ENCODE assay signal across 21 mouse cellular contexts in genomic region chr10:83758732-83759131, GRCm38 (mm10). TPM values are rescaled to one million over a fixed set of nuclear protein-coding genes. Genes with fewer than 3 reads are reported as not detected.
DNase-seq lines count a peak whose midpoint lies in the region; ATAC-seq lines count a peak whose summit lies in the region.
"Had no signal": no experiment of that assay in that cellular context is flagged by ENCODE, and none has a peak within 500 bp of the region (broad histone marks: within the 10 kb centered on the region; RNA-seq: fewer than 3 reads in every experiment).

No protein-coding gene starts in this region.

- 0 out of 2 replicates have a peak overlapping the region, but pooled peaks have one; percentile 19 for H3K27ac ChIP-seq in forebrain, embryonic 12.5 days
- no peak overlapping the region for H3K27ac ChIP-seq in forebrain, embryonic 11.5 days (ENCODE audit: low read depth, low read length)
- H3K27ac ChIP-seq: forebrain, embryonic 10.5 days; forebrain, embryonic 15.5 days; gastrocnemius, adult 2 months; hindbrain, embryonic 12.5 days; hindbrain, embryonic 15.5 days had no signal

- H3K4me1 ChIP-seq in forebrain, embryonic 12.5 days: 0 out of 2 replicates have a peak, but pooled peaks cover 3% of the 10 kb centered on the region
- H3K4me1 ChIP-seq in forebrain, embryonic 11.5 days (replicated peaks; ENCODE audit: control insufficient read depth, insufficient read depth, low read length): no peaks in the 10 kb centered on the region

- no peak overlapping the region for H3K4me2 ChIP-seq in forebrain, embryonic 12.5 days
- H3K4me2 ChIP-seq in forebrain, embryonic 11.5 days (ENCODE audit: low read depth, low read length, severe bottlenecking): no peak overlapping the region
- H3K4me2 ChIP-seq: forebrain, embryonic 15.5 days; heart, embryonic 11.5 days; hindbrain, embryonic 12.5 days; hindbrain, embryonic 15.5 days had no signal

- no peaks in the 10 kb centered on the region for H3K9me3 ChIP-seq in forebrain, embryonic 12.5 days
- H3K9me3 ChIP-seq in forebrain, embryonic 11.5 days (ENCODE audit: control insufficient read depth, low read length): no peaks in the 10 kb centered on the region
- H3K9me3 ChIP-seq: forebrain, embryonic 10.5 days; forebrain, embryonic 15.5 days; hindbrain, embryonic 12.5 days; hindbrain, embryonic 15.5 days had no signal

- H3K27me3 ChIP-seq in forebrain, embryonic 12.5 days: no peaks in the 10 kb centered on the region
- no peaks in the 10 kb centered on the region for H3K27me3 ChIP-seq in forebrain, embryonic 11.5 days (ENCODE audit: control insufficient read depth, insufficient read depth, low read length)
- H3K27me3 ChIP-seq: CH12.LX; forebrain, embryonic 15.5 days; hindbrain, embryonic 12.5 days; hindbrain, embryonic 15.5 days; Patski had no signal

- H3K36me3 ChIP-seq in forebrain, embryonic 12.5 days (replicated peaks): no peaks in the 10 kb centered on the region
- no peaks in the 10 kb centered on the region; the same call in 1 of the 2 replicates for H3K36me3 ChIP-seq in forebrain, embryonic 11.5 days (ENCODE audit: control insufficient read depth, insufficient read depth, low read length)
- H3K36me3 ChIP-seq: forebrain, embryonic 15.5 days; G1E had no signal

- no peak overlapping the region for H3K4me3 ChIP-seq in forebrain, embryonic 12.5 days (replicated peaks)
- H3K4me3 ChIP-seq in forebrain, embryonic 11.5 days (ENCODE audit: low read depth, low read length): no peak overlapping the region
- H3K4me3 ChIP-seq: forebrain, embryonic 10.5 days; forebrain, embryonic 15.5 days; gastrocnemius, adult 2 months; hindbrain, embryonic 12.5 days; hindbrain, embryonic 15.5 days had no signal

- WGBS in forebrain, embryonic 12.5 days: 89% methylated on average over 13 of the region's 13 CpGs
- WGBS in forebrain, embryonic 11.5 days: 88% methylated on average over 13 of the region's 13 CpGs

- no peak for DNase-seq in forebrain, embryonic 11.5 days (ENCODE audit: low spot score)
- DNase-seq in right cerebral cortex, adult 18-20 months: peak; percentile 15
- DNase-seq in right cerebral cortex, postnatal 14 days: no peak
- DNase-seq in brain, adult 2 months (ENCODE audit: low read depth, low spot score): peak; percentile 61
- no peak for DNase-seq in lung, postnatal 25 days (ENCODE audit: low spot score)
- DNase-seq: adrenal gland, postnatal 10 days; adrenal gland, postnatal 36 days; B cell, adult 2 months; cerebellum, adult 11 months; cerebellum, postnatal 10 days; gastrocnemius, adult 2 months; gastrocnemius, postnatal 14 days had no signal

- no peak for ATAC-seq in forebrain, embryonic 12.5 days (ENCODE audit: low FRiP score)
- ATAC-seq in forebrain, embryonic 11.5 days (replicated peaks; ENCODE audit: low FRiP score): no peak
- ATAC-seq: forebrain, embryonic 15.5 days; Patski had no signal

- no peak overlapping the region for H3K9ac ChIP-seq in forebrain, embryonic 12.5 days
- H3K9ac ChIP-seq in forebrain, embryonic 11.5 days (ENCODE audit: low read length): no peak overlapping the region
- H3K9ac ChIP-seq: forebrain, embryonic 15.5 days; hindbrain, embryonic 12.5 days; hindbrain, embryonic 15.5 days had no signal

RNA-seq across cellular contexts. Expression of gene 1500009L16Rik, which starts 36.1 kb away (rescaled TPM):
- polyA plus RNA-seq in forebrain, embryonic 12.5 days (2016; fragmentation: Nextera tagmentation; extraction: Ambion mirVana): 36.4 and 36.6 TPM in 2 replicates
- polyA plus RNA-seq in forebrain, embryonic 11.5 days (2014; fragmentation: Nextera tagmentation; extraction: Ambion mirVana): 43.2 and 44.0 TPM in 2 replicates
- polyA plus RNA-seq: G1E had no signal

Comparison
In these comparisons a context has a peak if more than half of its experiments do, and no peak if none do; other contexts are left out.
1. DNase-seq: peak in right cerebral cortex, adult 18-20 months (single experiment) and brain, adult 2 months (single experiment); none in forebrain, embryonic 11.5 days (single experiment), right cerebral cortex, postnatal 14 days (single experiment) and lung, postnatal 25 days (single experiment).